Mouse (Mus musculus) megakaryocyte-erythroid progenitor cell, adult 5-6 weeks (primary cell): ENCODE measurements around the gene Zbtb11. TPM values are rescaled to one million over a fixed set of nuclear protein-coding genes. Genes with fewer than 3 reads are reported as not detected.
A peak's percentile ranks its signal among the peaks of the same experiment; 100 is the strongest.
"Not testable (repeated sequence)": the region's sequence is repeated elsewhere in the genome, so short reads cannot be mapped to it uniquely, and the experiment has no call there.

Experiments used
- ATAC-seq: replicated peaks from 2 replicates; pipeline ENCODE4 v1.8.0; 2016; ENCODE audit warnings: mild to moderate bottlenecking, inconsistent platforms; ENCODE audit not compliant: severe bottlenecking, poor library complexity, low FRiP score, low TSS enrichment
- total RNA-seq, 2 experiments: library from RNA; stranded (forward) in 1 of 2; stranded (reverse) in 1 of 2; fragments of 200-1000, 215-1000 nt in 1 of 2; fragments of >200 nt in 1 of 2; fragmentation: Nextera tagmentation in 1 of 2; gene quantifications; 2 replicates each; pipeline ENCODE4 v1.2.3; 2014 to 2017

Gene Zbtb11
- total RNA-seq, 2 experiments from 2014 or later: 25.0 to 53.5 TPM

GRCm38 (mm10) chr16:56028722-56029551 lies 55.3 kb downstream of the Zbtb11 start:
- peak; percentile 58 for ATAC-seq

GRCm38 (mm10) chr16:56029661-56030082 lies 56.0 kb downstream of the Zbtb11 start, which contains the start of gene Pcnp:
TSS of gene Pcnp (minus strand) at chr16:56029739.
- peak; percentile 95 for ATAC-seq

- no peak for ATAC-seq
Measured at GRCm38 (mm10) chr16:56034566-56034965, 60.9 kb downstream of the Zbtb11 start.

GRCm38 (mm10) chr16:56036501-56036900 lies 62.8 kb downstream of the Zbtb11 start:
- ATAC-seq: no peak

DNA sequence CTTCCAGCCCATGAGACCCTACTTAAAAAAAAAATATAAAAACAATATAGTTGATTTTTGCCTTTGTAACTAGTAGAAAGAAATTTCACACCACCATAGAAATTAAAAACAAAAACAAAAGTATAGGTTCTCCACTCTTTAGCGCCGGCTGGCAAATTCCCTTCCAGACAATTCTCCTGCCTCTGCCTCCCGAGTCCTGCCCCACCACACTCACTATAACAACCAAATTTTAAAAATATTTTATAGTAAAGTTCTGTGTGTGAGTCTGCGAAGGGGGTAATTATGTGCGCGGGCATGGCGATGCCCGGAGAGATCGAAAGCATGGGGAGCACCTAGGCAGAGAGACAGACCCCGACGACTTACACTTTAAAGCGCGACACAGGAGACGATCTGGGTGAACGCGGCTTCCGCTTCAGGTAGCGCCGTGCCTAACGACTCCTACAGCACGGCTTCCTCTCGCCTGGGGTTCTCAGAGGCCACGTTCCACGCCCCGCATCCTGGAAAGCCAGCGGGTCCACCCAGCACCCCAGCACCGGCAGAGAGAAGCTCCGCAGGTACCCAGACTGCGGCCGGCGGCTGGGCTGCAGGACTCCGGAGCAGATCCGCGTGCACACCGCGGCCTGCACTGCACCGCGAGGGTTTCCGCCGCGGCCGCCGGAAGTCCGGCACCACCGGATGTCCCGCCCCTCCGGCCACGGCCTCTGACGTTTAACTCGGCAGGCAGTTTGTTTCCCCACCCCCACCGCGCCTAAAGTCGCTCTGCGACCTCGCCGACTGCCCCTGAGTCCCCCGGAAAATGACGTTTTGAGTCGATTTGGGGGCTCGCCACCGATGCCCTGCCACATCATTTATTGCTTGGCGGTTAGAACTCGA lies 63.7 kb downstream of the Zbtb11 start, which contains the start of gene Trmt10c:
Gene Trmt10c (minus strand): TSS at position 682 of the 873 bp plus-strand sequence.
- ATAC-seq: peak; percentile 99

DNA sequence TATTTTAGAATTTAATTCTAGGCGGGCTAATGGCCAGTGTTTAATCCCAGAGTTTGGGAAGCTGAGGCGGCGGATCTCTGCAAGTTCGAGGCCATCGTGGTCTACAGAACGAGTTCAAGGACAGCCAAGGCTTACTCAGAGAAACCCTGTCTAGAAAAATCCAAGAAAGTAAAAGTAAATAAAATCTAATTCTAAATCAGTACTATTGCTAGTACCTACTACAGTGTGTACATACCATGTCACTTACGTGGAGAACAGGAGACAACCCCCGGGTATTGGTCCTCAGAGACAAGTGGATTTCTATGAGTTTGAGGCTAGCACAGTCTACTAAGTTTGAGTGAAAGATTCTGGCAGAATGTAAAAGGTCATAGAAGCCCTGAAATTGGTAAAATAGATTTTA lies 64.4 kb downstream of the Zbtb11 start:
- no peak for ATAC-seq

- not testable (repeated sequence) for ATAC-seq
Measured at GRCm38 (mm10) chr16:56048038-56048437, 74.4 kb downstream of the Zbtb11 start, which contains the start of gene Senp7. TSS of gene Senp7 (plus strand) at chr16:56048338.

DNA sequence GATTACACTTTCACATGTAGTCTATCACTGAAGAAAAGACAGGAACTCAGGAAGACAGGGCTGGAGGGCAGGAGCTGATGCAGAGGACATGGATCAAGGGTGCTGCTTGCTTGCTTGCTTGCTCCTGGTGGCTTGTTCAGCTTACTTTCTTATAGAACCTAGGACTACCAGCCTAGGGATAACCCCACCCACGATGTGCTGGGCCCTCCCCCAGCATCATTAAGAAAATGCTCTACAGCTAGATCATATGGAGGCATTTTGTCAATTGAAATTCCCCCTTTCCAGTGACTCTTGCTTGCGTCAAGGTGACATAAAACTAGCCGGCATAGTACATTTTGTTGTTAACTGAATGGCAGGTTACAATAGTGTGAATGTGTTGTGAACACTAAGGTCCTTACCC lies 82.2 kb downstream of the Zbtb11 start:
- no peak for ATAC-seq

- no peak for ATAC-seq
Measured at GRCm38 (mm10) chr16:56056944-56057590, 83.4 kb downstream of the Zbtb11 start.

DNA sequence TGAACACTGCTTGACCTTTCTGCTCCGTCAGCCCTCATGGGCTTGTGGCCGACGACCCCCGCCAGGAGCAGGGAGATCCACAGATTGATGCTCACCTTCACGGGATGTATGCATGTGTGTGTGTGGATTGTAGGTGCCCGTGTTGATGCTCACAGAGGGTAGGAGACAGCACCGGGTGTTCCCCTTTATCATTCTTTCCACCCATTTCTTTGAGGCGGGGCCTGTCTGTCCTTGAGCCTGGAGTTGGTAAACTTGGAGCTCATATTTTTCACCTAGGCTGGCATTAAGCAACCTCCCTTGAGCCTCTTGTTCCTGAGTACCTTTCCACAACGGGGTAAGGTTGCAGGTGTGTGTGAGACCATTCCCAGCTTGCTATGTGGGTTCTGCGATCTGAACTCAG lies 84.5 kb downstream of the Zbtb11 start:
- ATAC-seq: no peak

Other genes starting within 250 kb of the Zbtb11 start
- gene Nfkbiz, start 135.0 kb upstream of the Zbtb11 start, total RNA-seq (2014; fragmentation: Nextera tagmentation): 3.5 and 4.9 TPM in 2 replicates
- 6.1 and 9.4 TPM in 2 replicates for gene Nfkbiz, start 135.0 kb upstream of the Zbtb11 start, total RNA-seq (2017)
- 4.5 and 5.4 TPM in 2 replicates for gene Nxpe3, start 78.6 kb upstream of the Zbtb11 start, total RNA-seq (2014; fragmentation: Nextera tagmentation)
- 6.1 and 7.2 TPM in 2 replicates for gene Nxpe3, start 78.6 kb upstream of the Zbtb11 start, total RNA-seq (2017)
- 19.2 and 21.7 TPM in 2 replicates for gene Cep97, start 39.0 kb upstream of the Zbtb11 start, total RNA-seq (2014; fragmentation: Nextera tagmentation)
- gene Cep97, start 39.0 kb upstream of the Zbtb11 start, total RNA-seq (2017): 15.8 and 32.9 TPM in 2 replicates
- 2,115 and 2,210 TPM in 2 replicates for gene Rpl24, start 7.6 kb upstream of the Zbtb11 start, total RNA-seq (2014; fragmentation: Nextera tagmentation)
- 2,337 and 2,464 TPM in 2 replicates for gene Rpl24, start 7.6 kb upstream of the Zbtb11 start, total RNA-seq (2017)
- 124 TPM in 2 replicates for gene Pcnp, start 55.9 kb downstream of the Zbtb11 start, total RNA-seq (2014; fragmentation: Nextera tagmentation)
- 128 and 165 TPM in 2 replicates for gene Pcnp, start 55.9 kb downstream of the Zbtb11 start, total RNA-seq (2017)
- gene Trmt10c, start 63.9 kb downstream of the Zbtb11 start, total RNA-seq (2014; fragmentation: Nextera tagmentation): 33.1 and 34.0 TPM in 2 replicates
- 58.8 and 78.1 TPM in 2 replicates for gene Trmt10c, start 63.9 kb downstream of the Zbtb11 start, total RNA-seq (2017)
- 51.8 and 77.3 TPM in 2 replicates for gene Senp7, start 74.5 kb downstream of the Zbtb11 start, total RNA-seq (2014; fragmentation: Nextera tagmentation)
- 27.9 and 55.7 TPM in 2 replicates for gene Senp7, start 74.5 kb downstream of the Zbtb11 start, total RNA-seq (2017)
- 0.42 TPM in 1 of 2 replicates, not detected in the other for gene Impg2, start 230.4 kb downstream of the Zbtb11 start, total RNA-seq (2014; fragmentation: Nextera tagmentation)
- 0.05 TPM in 1 of 2 replicates, not detected in the other for gene Impg2, start 230.4 kb downstream of the Zbtb11 start, total RNA-seq (2017)